Mouse (Mus musculus) embryonic fibroblast, embryonic 13.5 days (primary cell): Measurements from ENCODE around the gene BC025920.

Source experiments
- CTCF ChIP-seq: IDR thresholded peaks from 2 replicates; pipeline ENCODE4 v1.5.1; 2011; ENCODE audit warnings: mild to moderate bottlenecking, control low read depth, low read length, moderate library complexity, borderline replicate concordance; ENCODE audit not compliant: insufficient read depth
- POLR2A ChIP-seq: IDR thresholded peaks from 2 replicates; pipeline ENCODE4 v1.6.1; 2011; ENCODE audit warnings: low read depth, mild to moderate bottlenecking, control low read depth, low read length, moderate library complexity

DNA sequence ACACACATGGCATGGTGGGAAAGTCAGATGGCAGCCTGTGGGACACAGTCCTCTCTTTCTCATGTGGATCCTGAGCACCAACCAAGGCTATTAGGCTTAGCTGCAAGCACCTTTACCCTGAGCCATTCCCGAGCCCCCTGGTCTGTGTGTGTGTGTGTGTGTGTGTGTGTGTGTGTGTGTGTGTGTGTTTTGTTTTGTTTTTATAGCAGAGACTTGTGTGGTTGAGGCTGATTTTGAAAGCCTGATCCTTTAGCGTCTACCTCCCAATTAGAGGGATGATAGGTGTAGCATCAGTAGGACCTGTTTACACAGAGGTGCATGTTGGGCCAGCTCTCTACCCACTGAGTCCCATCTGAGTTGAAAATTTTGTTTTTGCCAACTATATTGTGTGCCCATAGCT lies 38.1 kb downstream of the BC025920 start:
- no peak for TF ChIP-seq CTCF
- no peak for TF ChIP-seq POLR2A
